Mouse (Mus musculus): ENCODE results near the gene Sfr1. TPM values are rescaled to one million over a fixed set of nuclear protein-coding genes. Genes with fewer than 3 reads are reported as not detected.

Sfr1 gene
- 290 and 293 TPM in 2 replicates for polyA plus RNA-seq (2015; fragmentation: Nextera tagmentation; extraction: Ambion mirVana)

DNA sequence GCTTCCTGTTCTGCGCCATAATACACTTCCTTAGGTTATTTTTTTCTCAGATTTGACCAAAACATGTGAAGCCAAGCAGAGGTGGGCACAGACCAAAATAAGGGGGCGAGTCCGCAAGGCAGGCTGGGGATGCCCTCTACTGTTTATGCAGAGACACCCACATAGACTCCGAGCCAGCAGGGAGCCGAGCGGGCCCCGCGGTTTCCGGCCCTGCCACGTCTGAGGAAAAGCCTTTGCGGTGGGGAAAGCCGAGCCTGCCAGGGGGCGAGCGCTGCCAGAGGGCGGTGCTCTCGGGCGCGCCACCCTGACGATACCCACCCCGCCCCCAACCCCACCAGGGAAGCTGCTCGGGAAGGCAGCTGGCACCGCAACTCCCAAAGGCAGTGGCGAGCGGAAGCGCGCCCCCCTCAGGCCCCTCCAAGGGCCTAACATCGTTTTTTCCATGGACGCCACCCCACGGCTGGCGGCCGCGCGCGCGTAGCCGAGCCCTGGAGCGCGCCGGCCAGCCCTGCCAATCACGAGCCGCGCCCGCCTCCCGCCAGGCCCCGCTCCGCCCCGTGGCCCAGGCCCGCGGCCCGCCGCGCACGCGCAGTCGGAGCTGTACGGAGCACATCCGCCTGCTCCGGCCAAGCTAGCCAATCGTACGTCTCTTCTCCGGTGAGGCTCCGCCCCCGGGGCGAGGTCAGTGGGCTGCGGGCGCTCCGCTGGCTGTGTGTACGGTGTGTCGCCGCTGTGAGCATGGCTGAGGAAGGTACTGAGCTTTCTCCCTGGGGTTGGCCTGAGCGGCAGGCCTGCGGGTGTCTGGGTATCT is at the start of gene Sfr1:
Gene Sfr1 (plus strand): TSS at position 612 of the 811 bp plus-strand sequence.
- Histone ChIP-seq H3K27ac (ENCODE audit: low read length) (peak within 1 kb of the TSS; percentile 100), H3K9ac (ENCODE audit: low read length) (peak within 1 kb of the TSS; percentile 91), H3K27me3 (ENCODE audit: control insufficient read depth, insufficient read depth, low read length) (no peaks in the 10 kb centered on the region), H3K4me2 (ENCODE audit: low read depth, low read length) (peak within 1 kb of the TSS; percentile 77), H3K4me1 (ENCODE audit: control insufficient read depth, insufficient read depth, low read length) (peaks cover 14% of the 10 kb centered on the region), H3K4me3 (replicated peaks; ENCODE audit: low read length) (peak within 1 kb of the TSS; percentile 92), H3K9me3 (replicated peaks; ENCODE audit: control insufficient read depth, low read length) (no peaks in the 10 kb centered on the region), H3K36me3 (ENCODE audit: control insufficient read depth, insufficient read depth, low read length) (peaks cover 18% of the 10 kb centered on the region)
- peak; percentile 95 for ATAC-seq (ENCODE audit: insufficient read depth, low FRiP score)
- under 1% methylated on average over 72 of the region's 72 CpGs for WGBS

DNA sequence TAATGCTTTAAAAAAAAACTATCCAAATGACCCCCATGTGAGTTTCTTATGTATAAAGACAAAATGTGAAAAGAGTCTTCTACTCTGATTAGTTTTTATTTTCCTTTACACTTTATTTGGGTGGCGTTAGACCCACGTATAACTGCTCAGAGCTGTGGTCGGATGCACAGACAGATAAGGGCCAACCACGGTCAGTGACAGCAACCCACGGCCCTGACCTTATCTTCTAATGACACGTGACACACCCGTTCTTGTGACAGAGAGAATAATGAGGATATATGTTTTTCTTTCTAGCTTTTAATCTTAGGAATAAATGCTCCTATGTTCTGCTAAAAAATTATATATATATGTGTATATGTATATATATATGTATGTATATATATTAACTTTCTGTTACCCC is 41.9 kb upstream of the Sfr1 start:
- no peak overlapping the region for H3K27ac ChIP-seq (ENCODE audit: low read length)
- no peaks in the 10 kb centered on the region for H3K4me1 ChIP-seq (ENCODE audit: control insufficient read depth, insufficient read depth, low read length)
- no peak for ATAC-seq (ENCODE audit: insufficient read depth, low FRiP score)
- H3K9me3 ChIP-seq (replicated peaks; ENCODE audit: control insufficient read depth, low read length) = no peaks in the 10 kb centered on the region
- H3K4me3 ChIP-seq (replicated peaks; ENCODE audit: low read length) = no peak overlapping the region
- no peaks in the 10 kb centered on the region for H3K27me3 ChIP-seq (ENCODE audit: control insufficient read depth, insufficient read depth, low read length)
- no peaks in the 10 kb centered on the region for H3K36me3 ChIP-seq (ENCODE audit: control insufficient read depth, insufficient read depth, low read length)
- WGBS = 66% methylated on average over 7 of the region's 7 CpGs
- no peak overlapping the region for H3K9ac ChIP-seq (ENCODE audit: low read length)
- H3K4me2 ChIP-seq (ENCODE audit: low read depth, low read length) = no peak overlapping the region

DNA sequence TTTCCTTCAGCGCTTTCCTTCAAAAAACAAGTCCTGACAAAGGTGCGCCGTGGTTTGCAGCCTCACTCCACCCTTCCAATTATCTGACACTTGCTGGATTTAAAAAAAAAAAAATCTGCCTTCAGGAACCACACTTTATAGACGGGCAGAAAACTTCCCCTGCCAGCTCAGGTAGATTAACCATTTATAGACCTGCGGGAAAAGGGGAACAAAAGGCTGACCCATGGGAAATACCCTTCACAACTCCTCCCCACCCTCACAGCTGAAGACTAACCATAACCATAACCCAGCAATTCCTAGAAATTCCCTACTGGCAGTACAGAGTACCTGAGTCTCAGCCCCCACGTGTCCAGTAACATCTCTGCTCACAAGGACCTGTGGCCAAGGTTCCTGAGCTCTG is 39.5 kb upstream of the Sfr1 start, which contains the start of gene Col17a1:
Gene Col17a1 (minus strand): TSS at position 101 of the 400 bp plus-strand sequence.
- Histone ChIP-seq H3K4me1 (ENCODE audit: control insufficient read depth, insufficient read depth, low read length) (no peaks in the 10 kb centered on the region), H3K27me3 (ENCODE audit: control insufficient read depth, insufficient read depth, low read length) (no peaks in the 10 kb centered on the region), H3K4me3 (replicated peaks; ENCODE audit: low read length) (peak within 1 kb of the TSS; percentile 37), H3K9me3 (replicated peaks; ENCODE audit: control insufficient read depth, low read length) (no peaks in the 10 kb centered on the region), H3K4me2 (ENCODE audit: low read depth, low read length) (0 out of 2 replicates have a peak within 1 kb of the TSS, but pooled peaks have one; percentile 4), H3K9ac (ENCODE audit: low read length) (peak within 1 kb of the TSS; percentile 61; the same call in 1 of the 2 replicates), H3K27ac (ENCODE audit: low read length) (peak within 1 kb of the TSS; percentile 81), H3K36me3 (ENCODE audit: control insufficient read depth, insufficient read depth, low read length) (no peaks in the 10 kb centered on the region)
- 59% methylated on average over 6 of the region's 6 CpGs for WGBS
- no peak for ATAC-seq (ENCODE audit: insufficient read depth, low FRiP score)

DNA sequence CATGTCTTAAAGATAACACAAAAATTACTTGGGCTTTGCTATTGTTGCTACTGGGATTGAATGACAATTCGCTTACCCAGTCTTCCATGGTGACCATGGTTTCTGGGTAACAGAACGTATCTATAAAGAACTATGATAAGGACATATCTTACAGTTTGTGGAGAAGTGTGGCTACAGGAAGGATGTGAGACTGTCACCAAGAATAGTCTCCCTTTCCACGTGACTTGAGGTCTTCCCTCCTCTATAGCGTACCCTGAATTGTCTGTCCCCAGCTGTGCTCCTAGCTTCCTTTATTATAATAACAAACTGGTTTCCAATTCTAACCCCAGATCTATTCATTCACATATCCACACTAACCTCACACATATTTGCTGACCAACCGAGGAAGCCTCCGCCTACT is 35.8 kb upstream of the Sfr1 start:
- ATAC-seq (ENCODE audit: insufficient read depth, low FRiP score) = no peak
- Histone ChIP-seq H3K9me3 (replicated peaks; ENCODE audit: control insufficient read depth, low read length) (no peaks in the 10 kb centered on the region), H3K27me3 (ENCODE audit: control insufficient read depth, insufficient read depth, low read length) (no peaks in the 10 kb centered on the region), H3K4me3 (replicated peaks; ENCODE audit: low read length) (no peak overlapping the region), H3K36me3 (ENCODE audit: control insufficient read depth, insufficient read depth, low read length) (no peaks in the 10 kb centered on the region), H3K27ac (ENCODE audit: low read length) (no peak overlapping the region), H3K4me2 (ENCODE audit: low read depth, low read length) (no peak overlapping the region), H3K9ac (ENCODE audit: low read length) (no peak overlapping the region), H3K4me1 (ENCODE audit: control insufficient read depth, insufficient read depth, low read length) (peaks cover 9% of the 10 kb centered on the region)
- 79% methylated on average over 6 of the region's 6 CpGs for WGBS

DNA sequence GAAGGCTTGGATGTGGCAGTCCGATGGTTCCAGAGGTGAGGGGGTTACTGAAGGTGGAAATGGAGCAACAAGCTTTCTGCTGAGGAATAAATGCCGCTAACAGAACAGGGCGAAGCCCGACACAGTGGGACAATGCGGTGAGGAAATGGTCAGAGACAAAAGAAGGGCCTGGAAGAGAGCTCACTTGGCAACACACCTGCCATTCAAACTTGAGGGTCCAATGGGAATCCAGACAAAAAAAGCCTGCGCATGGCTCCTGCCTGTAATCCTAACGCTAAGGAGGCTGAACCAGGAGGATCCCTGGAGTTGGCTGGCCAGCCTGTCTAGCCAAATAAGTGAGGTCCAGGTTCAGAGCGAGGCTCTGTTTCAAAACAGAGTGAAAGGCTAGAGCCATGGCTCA is 35.1 kb upstream of the Sfr1 start:
- H3K4me1 ChIP-seq (ENCODE audit: control insufficient read depth, insufficient read depth, low read length) = peaks cover 16% of the 10 kb centered on the region
- WGBS = 94% methylated on average over 8 of the region's 8 CpGs
- no peak overlapping the region for H3K27ac ChIP-seq (ENCODE audit: low read length)
- H3K9ac ChIP-seq (ENCODE audit: low read length) = no peak overlapping the region
- no peak for ATAC-seq (ENCODE audit: insufficient read depth, low FRiP score)
- no peaks in the 10 kb centered on the region for H3K27me3 ChIP-seq (ENCODE audit: control insufficient read depth, insufficient read depth, low read length)
- no peak overlapping the region for H3K4me3 ChIP-seq (replicated peaks; ENCODE audit: low read length)
- no peak overlapping the region for H3K4me2 ChIP-seq (ENCODE audit: low read depth, low read length)
- H3K9me3 ChIP-seq (replicated peaks; ENCODE audit: control insufficient read depth, low read length) = no peaks in the 10 kb centered on the region
- H3K36me3 ChIP-seq (ENCODE audit: control insufficient read depth, insufficient read depth, low read length) = no peaks in the 10 kb centered on the region

GRCm38 (mm10) chr19:47697067-47697466 is 34.4 kb upstream of the Sfr1 start:
- Histone ChIP-seq H3K4me2 (ENCODE audit: low read depth, low read length) (no peak overlapping the region), H3K27ac (ENCODE audit: low read length) (no peak overlapping the region), H3K27me3 (ENCODE audit: control insufficient read depth, insufficient read depth, low read length) (no peaks in the 10 kb centered on the region), H3K36me3 (ENCODE audit: control insufficient read depth, insufficient read depth, low read length) (no peaks in the 10 kb centered on the region), H3K9me3 (replicated peaks; ENCODE audit: control insufficient read depth, low read length) (no peaks in the 10 kb centered on the region), H3K4me1 (ENCODE audit: control insufficient read depth, insufficient read depth, low read length) (peaks cover 17% of the 10 kb centered on the region), H3K9ac (ENCODE audit: low read length) (no peak overlapping the region), H3K4me3 (replicated peaks; ENCODE audit: low read length) (no peak overlapping the region)
- 86% methylated on average over 11 of the region's 11 CpGs for WGBS
- no peak for ATAC-seq (ENCODE audit: insufficient read depth, low FRiP score)

DNA sequence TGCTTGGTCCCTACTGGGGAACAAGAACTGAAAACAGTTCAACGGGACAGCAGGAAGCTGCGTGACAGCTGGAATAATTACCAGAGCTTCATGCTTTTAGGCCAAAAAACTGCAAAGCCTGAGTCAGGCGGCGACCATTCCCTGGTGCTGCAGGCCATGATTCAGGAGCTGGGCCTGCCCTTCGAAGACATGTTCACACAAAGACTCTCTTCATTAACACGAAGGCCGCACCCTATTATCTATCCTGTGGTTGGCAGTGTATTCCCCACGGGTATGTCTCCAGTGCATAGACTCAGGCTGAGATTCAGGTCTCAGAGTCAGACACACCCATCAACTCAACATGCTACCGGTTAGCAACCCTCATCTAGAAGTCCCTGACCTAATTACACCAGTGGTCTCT is 33.2 kb upstream of the Sfr1 start:
- H3K9ac ChIP-seq (ENCODE audit: low read length) = no peak overlapping the region
- 50% methylated on average over 9 of the region's 9 CpGs for WGBS
- H3K27ac ChIP-seq (ENCODE audit: low read length) = peak overlapping the region; percentile 65; the same call in 1 of the 2 replicates
- H3K27me3 ChIP-seq (ENCODE audit: control insufficient read depth, insufficient read depth, low read length) = no peaks in the 10 kb centered on the region
- no peak for ATAC-seq (ENCODE audit: insufficient read depth, low FRiP score)
- no peaks in the 10 kb centered on the region for H3K9me3 ChIP-seq (replicated peaks; ENCODE audit: control insufficient read depth, low read length)
- H3K4me2 ChIP-seq (ENCODE audit: low read depth, low read length) = no peak overlapping the region
- no peaks in the 10 kb centered on the region for H3K36me3 ChIP-seq (ENCODE audit: control insufficient read depth, insufficient read depth, low read length)
- H3K4me1 ChIP-seq (ENCODE audit: control insufficient read depth, insufficient read depth, low read length) = peaks cover 17% of the 10 kb centered on the region
- no peak overlapping the region for H3K4me3 ChIP-seq (replicated peaks; ENCODE audit: low read length)

DNA sequence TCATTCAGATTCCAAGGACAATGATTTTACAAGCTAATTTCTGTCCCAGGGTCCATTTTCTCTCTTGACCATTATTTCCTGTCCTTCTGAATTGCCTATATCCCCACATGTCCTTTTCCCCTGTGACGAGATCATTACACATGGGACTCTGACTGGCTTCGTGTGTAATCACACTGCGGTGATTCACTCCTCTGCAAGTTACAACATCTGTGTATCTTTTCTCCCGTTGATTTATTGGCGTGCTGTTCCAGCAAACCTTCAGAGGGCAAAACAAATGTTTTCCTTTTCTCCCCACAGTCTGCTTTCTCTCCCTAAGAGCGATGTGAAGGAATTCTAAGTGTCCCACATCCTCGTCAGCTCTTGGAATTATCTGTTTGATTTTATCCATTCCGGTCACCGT is 31.7 kb upstream of the Sfr1 start:
- Histone ChIP-seq H3K4me3 (replicated peaks; ENCODE audit: low read length) (no peak overlapping the region), H3K27me3 (ENCODE audit: control insufficient read depth, insufficient read depth, low read length) (no peaks in the 10 kb centered on the region), H3K4me2 (ENCODE audit: low read depth, low read length) (no peak overlapping the region), H3K36me3 (ENCODE audit: control insufficient read depth, insufficient read depth, low read length) (no peaks in the 10 kb centered on the region), H3K9ac (ENCODE audit: low read length) (no peak overlapping the region), H3K4me1 (ENCODE audit: control insufficient read depth, insufficient read depth, low read length) (peaks cover 17% of the 10 kb centered on the region), H3K9me3 (replicated peaks; ENCODE audit: control insufficient read depth, low read length) (no peaks in the 10 kb centered on the region), H3K27ac (ENCODE audit: low read length) (peak overlapping the region; percentile 54; the same call in 1 of the 2 replicates)
- ATAC-seq (ENCODE audit: insufficient read depth, low FRiP score) = no peak
- 38% methylated on average over 9 of the region's 9 CpGs for WGBS

- 75% methylated on average over 8 of the region's 8 CpGs for WGBS
- ATAC-seq (ENCODE audit: insufficient read depth, low FRiP score) = no peak
- peak overlapping the region; percentile 67 for H3K27ac ChIP-seq (ENCODE audit: low read length)
- peaks cover 22% of the 10 kb centered on the region for H3K4me1 ChIP-seq (ENCODE audit: control insufficient read depth, insufficient read depth, low read length)
- no peak overlapping the region for H3K4me2 ChIP-seq (ENCODE audit: low read depth, low read length)
- H3K9ac ChIP-seq (ENCODE audit: low read length) = no peak overlapping the region
- no peak overlapping the region for H3K4me3 ChIP-seq (replicated peaks; ENCODE audit: low read length)
- H3K36me3 ChIP-seq (ENCODE audit: control insufficient read depth, insufficient read depth, low read length) = no peaks in the 10 kb centered on the region
- H3K27me3 ChIP-seq (ENCODE audit: control insufficient read depth, insufficient read depth, low read length) = no peaks in the 10 kb centered on the region
- H3K9me3 ChIP-seq (replicated peaks; ENCODE audit: control insufficient read depth, low read length) = no peaks in the 10 kb centered on the region
Observed at GRCm38 (mm10) chr19:47700509-47700908, 31.0 kb upstream of the Sfr1 start.

Measured in stomach, embryonic 16.5 days (tissue).